Mouse (Mus musculus) lung, embryonic 14.5 days (tissue): ENCODE results near the gene Pou3f3. TPM values are rescaled to one million over a fixed set of nuclear protein-coding genes. Genes with fewer than 3 reads are reported as not detected.

Source experiments
- ATAC-seq: fragments of 200-750 bp; cut with Nextera tagmentation; 2 replicates; pipeline ENCODE4 v1.8.0; 2017; ENCODE audit warnings: mild to moderate bottlenecking, moderate TSS enrichment, moderate library complexity; ENCODE audit not compliant: insufficient read depth
- DNase-seq: peaks from one replicate; pipeline ENCODE4 v3.0.0-alpha.2; 2015
- H3K27ac ChIP-seq: fragments of 300-500 bp; sonication (generic); 2 replicates; pipeline ENCODE4 v1.5.1; 2014; ENCODE audit warnings: low read depth, mild to moderate bottlenecking, moderate library complexity
- H3K27me3 ChIP-seq: fragments of 300-500 bp; sonication (generic); 2 replicates; pipeline ENCODE4 v1.6.1; 2014; ENCODE audit warnings: low read length, control low read depth; ENCODE audit not compliant: insufficient read depth
- H3K36me3 ChIP-seq: fragments of 300-500 bp; sonication (generic); 2 replicates; pipeline ENCODE4 v1.6.1; 2014; ENCODE audit warnings: control low read depth; ENCODE audit not compliant: insufficient read depth
- H3K4me1 ChIP-seq: fragments of 300-500 bp; sonication (generic); 2 replicates; pipeline ENCODE4 v1.6.1; 2014; ENCODE audit warnings: antibody characterized with exemption, control low read depth; ENCODE audit not compliant: insufficient read depth
- H3K4me2 ChIP-seq: fragments of 300-500 bp; sonication (generic); 2 replicates; pipeline ENCODE4 v1.6.1; 2014; ENCODE audit warnings: mild to moderate bottlenecking
- H3K4me3 ChIP-seq: fragments of 300-500 bp; sonication (generic); 2 replicates; pipeline ENCODE4 v1.5.1; 2014; ENCODE audit warnings: low read depth, low read length
- H3K9ac ChIP-seq: fragments of 300-500 bp; sonication (generic); 2 replicates; pipeline ENCODE4 v1.6.1; 2014
- H3K9me3 ChIP-seq: fragments of 300-500 bp; sonication (generic); 2 replicates; pipeline ENCODE4 v1.6.1; 2016; ENCODE audit warnings: low read depth, low read length, control low read depth
- CTCF ChIP-seq: IDR thresholded peaks from 2 replicates; pipeline ENCODE4 v1.5.1; 2016; ENCODE audit warnings: antibody characterized with exemption, low read depth
- WGBS: fragments of 180-500 bp; shearing (Covaris S2); extraction: QIAGEN DNeasy Blood & Tissue Kit; methylation state at CpG from one replicate; pipeline ENCODE4 v1.1.7; 2014; 5-methylcytosine and 5-hydroxymethylcytosine counted together
- polyA plus RNA-seq: library from polyadenylated mRNA; unstranded; fragments of >200 nt; fragmentation: Nextera tagmentation; extraction: Ambion mirVana; gene quantifications from 2 replicates; pipeline ENCODE4 v1.2.1, GENCODE M21; 2014

Gene Pou3f3
- polyA plus RNA-seq, 1 experiment from 2014 or later = 0.49 TPM

- H3K9ac ChIP-seq = no peak overlapping the region
- 2% methylated on average over 19 of the region's 19 CpGs for WGBS
- H3K27me3 ChIP-seq = peaks cover 88% of the 10 kb centered on the region
- peak overlapping the region; percentile 84 for H3K4me2 ChIP-seq
- H3K27ac ChIP-seq = no peak overlapping the region
- peak overlapping the region; percentile 48; the same call in 1 of the 2 replicates for H3K4me3 ChIP-seq
- TF ChIP-seq CTCF = no peak
- ATAC-seq = no peak
- 0 out of 2 replicates have a peak, but pooled peaks cover 3% of the 10 kb centered on the region for H3K4me1 ChIP-seq
- H3K36me3 ChIP-seq = no peaks in the 10 kb centered on the region
- DNase-seq = peak; percentile 62
- no peaks in the 10 kb centered on the region for H3K9me3 ChIP-seq
Measured at GRCm38 (mm10) chr1:42699471-42699871, 3.9 kb downstream of the Pou3f3 start.

DNA sequence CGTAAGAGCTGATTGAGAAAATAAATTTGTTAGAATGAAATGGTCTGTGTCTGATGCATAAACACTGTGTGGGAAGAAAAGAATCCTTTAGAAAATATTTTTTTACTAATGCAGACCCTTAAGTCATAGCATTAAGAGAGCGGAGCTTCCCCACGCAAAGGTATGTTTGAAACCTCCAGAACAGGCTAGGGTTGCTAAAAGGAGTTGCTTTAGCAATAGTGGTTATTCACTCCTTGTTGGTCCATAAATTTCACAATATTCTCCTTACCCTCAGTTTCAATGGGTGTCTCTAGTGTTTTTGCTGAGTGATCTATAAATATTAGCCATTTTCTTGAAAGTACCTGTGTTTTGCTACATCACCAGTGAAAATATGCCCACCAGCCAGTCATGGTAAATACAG lies 4.6 kb downstream of the Pou3f3 start:
- H3K4me2 ChIP-seq = no peak overlapping the region
- H3K27ac ChIP-seq = no peak overlapping the region
- H3K27me3 ChIP-seq = peaks cover 88% of the 10 kb centered on the region
- no peak overlapping the region for H3K4me3 ChIP-seq
- no peak for TF ChIP-seq CTCF
- no peak overlapping the region for H3K9ac ChIP-seq
- no peaks in the 10 kb centered on the region for H3K4me1 ChIP-seq
- WGBS = 8% methylated on average over 3 of the region's 3 CpGs
- no peak for ATAC-seq
- H3K36me3 ChIP-seq = no peaks in the 10 kb centered on the region
- no peaks in the 10 kb centered on the region for H3K9me3 ChIP-seq
- DNase-seq = no peak

- no peak for ATAC-seq
- WGBS = 30% methylated on average over 1 of the region's 1 CpGs
- H3K4me1 ChIP-seq = no peaks in the 10 kb centered on the region
- no peak overlapping the region for H3K9ac ChIP-seq
- H3K4me2 ChIP-seq = no peak overlapping the region
- no peak overlapping the region for H3K4me3 ChIP-seq
- no peak for DNase-seq
- no peaks in the 10 kb centered on the region for H3K36me3 ChIP-seq
- no peaks in the 10 kb centered on the region for H3K9me3 ChIP-seq
- TF ChIP-seq CTCF = no peak
- H3K27ac ChIP-seq = no peak overlapping the region
- H3K27me3 ChIP-seq = peaks cover 88% of the 10 kb centered on the region
Measured at GRCm38 (mm10) chr1:42700815-42701214, 5.2 kb downstream of the Pou3f3 start.

- no peaks in the 10 kb centered on the region for H3K4me1 ChIP-seq
- TF ChIP-seq CTCF = no peak
- no peak for DNase-seq
- H3K4me3 ChIP-seq = no peak overlapping the region
- H3K36me3 ChIP-seq = no peaks in the 10 kb centered on the region
- no peak overlapping the region for H3K9ac ChIP-seq
- peaks cover 93% of the 10 kb centered on the region for H3K27me3 ChIP-seq
- 16% methylated on average over 5 of the region's 5 CpGs for WGBS
- no peaks in the 10 kb centered on the region for H3K9me3 ChIP-seq
- ATAC-seq = no peak
- H3K4me2 ChIP-seq = no peak overlapping the region
- H3K27ac ChIP-seq = no peak overlapping the region
Measured at GRCm38 (mm10) chr1:42701833-42702611, 6.5 kb downstream of the Pou3f3 start.

- H3K9me3 ChIP-seq = no peaks in the 10 kb centered on the region
- no peak for TF ChIP-seq CTCF
- peaks cover 94% of the 10 kb centered on the region for H3K27me3 ChIP-seq
- 6% methylated on average over 9 of the region's 9 CpGs for WGBS
- no peaks in the 10 kb centered on the region for H3K36me3 ChIP-seq
- no peak overlapping the region for H3K4me2 ChIP-seq
- H3K4me3 ChIP-seq = no peak overlapping the region
- no peak for DNase-seq
- ATAC-seq = no peak
- H3K4me1 ChIP-seq = no peaks in the 10 kb centered on the region
- no peak overlapping the region for H3K9ac ChIP-seq
- no peak overlapping the region for H3K27ac ChIP-seq
Measured at GRCm38 (mm10) chr1:42702984-42703383, 7.4 kb downstream of the Pou3f3 start.

GRCm38 (mm10) chr1:42703424-42703823 lies 7.9 kb downstream of the Pou3f3 start:
- 5% methylated on average over 7 of the region's 7 CpGs for WGBS
- no peak overlapping the region for H3K4me3 ChIP-seq
- H3K27me3 ChIP-seq = peaks cover 94% of the 10 kb centered on the region
- no peak overlapping the region for H3K4me2 ChIP-seq
- no peaks in the 10 kb centered on the region for H3K36me3 ChIP-seq
- no peak for TF ChIP-seq CTCF
- no peaks in the 10 kb centered on the region for H3K9me3 ChIP-seq
- no peak for ATAC-seq
- H3K4me1 ChIP-seq = no peaks in the 10 kb centered on the region
- no peak overlapping the region for H3K9ac ChIP-seq
- DNase-seq = no peak
- no peak overlapping the region for H3K27ac ChIP-seq

DNA sequence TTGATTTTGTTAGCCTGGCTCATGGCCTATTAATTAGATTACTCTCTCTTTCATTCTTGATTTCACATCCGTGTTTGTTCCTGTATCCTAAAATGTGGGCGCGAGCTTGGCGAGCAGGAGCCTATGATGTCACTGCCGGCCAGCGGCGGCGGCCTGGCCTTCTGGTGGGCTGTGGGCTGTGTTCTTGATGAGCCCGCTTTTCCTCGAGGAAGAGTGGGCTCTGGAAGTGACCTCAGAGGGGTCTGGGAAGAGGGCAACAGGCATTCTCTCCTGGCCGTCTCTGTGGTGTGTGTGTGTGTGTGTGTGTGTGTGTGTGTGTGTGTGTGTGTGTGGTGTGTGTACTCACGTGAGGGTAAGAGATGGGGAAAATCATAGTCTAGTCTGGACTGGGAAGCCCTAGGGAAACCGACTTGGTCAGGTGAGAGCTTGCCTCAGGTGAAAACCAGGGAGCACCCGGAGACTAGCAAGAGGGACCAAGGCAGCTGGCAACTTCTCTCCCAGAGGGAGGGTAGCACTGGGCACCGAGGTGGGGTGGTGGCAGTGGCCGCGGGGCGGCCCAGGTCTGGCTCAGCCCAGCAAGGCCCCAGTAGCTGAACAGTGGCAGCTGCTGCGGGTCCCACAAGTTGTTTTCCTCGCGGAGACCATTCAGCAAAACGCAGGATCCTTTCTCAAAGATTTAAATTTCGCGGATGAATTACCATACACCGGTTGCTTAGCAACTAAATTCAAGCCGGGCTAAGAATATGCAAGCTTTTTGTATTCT lies 8.5 kb downstream of the Pou3f3 start:
- DNase-seq = no peak
- no peaks in the 10 kb centered on the region for H3K4me1 ChIP-seq
- H3K4me2 ChIP-seq = no peak overlapping the region
- H3K36me3 ChIP-seq = no peaks in the 10 kb centered on the region
- H3K27me3 ChIP-seq = peaks cover 94% of the 10 kb centered on the region
- H3K27ac ChIP-seq = no peak overlapping the region
- 5% methylated on average over 26 of the region's 26 CpGs for WGBS
- ATAC-seq = no peak
- H3K9me3 ChIP-seq = no peaks in the 10 kb centered on the region
- TF ChIP-seq CTCF = no peak
- no peak overlapping the region for H3K4me3 ChIP-seq
- no peak overlapping the region for H3K9ac ChIP-seq
